Mouse (Mus musculus): ENCODE data around the gene Creb3l1. TPM values are rescaled to one million over a fixed set of nuclear protein-coding genes. Genes with fewer than 3 reads are reported as not detected.
A peak's percentile ranks its signal among the peaks of the same experiment; 100 is the strongest.

The Creb3l1 gene
- total RNA-seq, 2 experiments from 2014 or later, result 2.9 to 3.2 TPM

GRCm38 (mm10) chr2:91975581-91976541 is 48.4 kb downstream of the Creb3l1 start, which contains the start of gene Dgkz:
Gene Dgkz, minus strand, starts transcription at chr2:91975864.
- intact Hi-C loops (cut with DNase I), result loop anchor here (10.0 kb wide), 1 partner anchor 459 kb away; the partner anchor contains the start of gene Cry2
- DNase-seq (ENCODE audit: low spot score in 2 of 2), result no peak

DNA sequence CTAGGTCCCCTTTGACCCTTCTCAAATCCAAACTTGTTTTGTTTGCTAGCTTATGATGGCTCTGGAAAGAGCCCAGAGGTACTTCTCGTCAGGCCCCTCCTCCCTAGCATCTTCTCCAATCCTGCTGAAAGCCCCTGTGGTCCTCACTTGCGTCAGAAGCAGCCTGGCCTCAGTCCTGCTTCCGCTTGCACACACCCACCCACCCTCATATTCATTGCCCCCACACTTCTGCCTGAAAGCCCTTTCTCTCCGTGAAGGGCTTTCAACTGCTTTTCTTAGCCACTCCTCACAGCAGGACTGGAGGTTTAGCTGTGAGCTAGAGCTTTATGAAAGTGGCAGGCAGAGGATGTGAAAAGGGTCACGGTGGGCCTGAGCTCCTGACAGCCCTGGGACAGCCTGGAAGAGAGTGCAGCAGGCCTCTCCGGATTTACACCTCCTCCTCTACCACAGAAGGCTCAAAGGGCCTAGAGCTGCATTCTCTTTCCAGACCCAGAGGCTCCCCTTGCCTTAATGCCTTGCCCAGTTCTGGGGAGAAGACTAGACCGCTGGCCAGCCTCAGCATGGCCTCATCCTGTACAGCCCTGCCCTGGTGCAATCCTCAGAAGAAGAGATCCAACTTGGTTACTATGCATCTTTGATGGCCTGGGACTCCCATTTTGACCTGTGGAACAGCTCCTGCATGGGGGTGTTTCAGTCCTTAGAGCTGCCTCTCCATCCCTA is 50.7 kb downstream of the Creb3l1 start:
- intact Hi-C loops (cut with DNase I), result loop anchor here (5.0 to 10.0 kb wide), 2 partner anchors 36 to 461 kb away; partner anchors contain the start of gene Cry2
- peak in 1 of 2 experiments; percentile 77 for DNase-seq (ENCODE audit: low spot score in 2 of 2)

DNA sequence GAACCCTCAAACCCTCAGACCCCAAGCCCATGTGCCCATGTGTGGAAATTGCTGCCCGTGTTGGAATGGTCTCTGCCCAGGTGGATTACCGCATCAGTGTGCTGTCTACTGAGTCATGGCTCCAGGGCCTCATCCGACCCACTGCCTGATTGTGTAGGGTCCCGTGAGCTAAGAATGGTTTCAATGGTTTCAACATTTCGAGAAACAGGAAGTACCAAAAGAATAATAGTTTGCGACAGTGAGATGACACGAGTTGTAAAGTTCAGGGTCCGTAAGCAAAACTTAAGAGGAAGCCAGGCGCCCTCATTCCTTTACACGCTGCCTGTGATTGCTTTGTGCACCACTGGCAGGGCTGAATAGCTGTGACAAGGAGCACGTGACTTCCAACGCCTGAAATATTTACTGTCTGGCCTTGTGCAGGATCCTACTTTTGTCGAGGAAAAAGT is 52.2 kb downstream of the Creb3l1 start:
- no peak for DNase-seq (ENCODE audit: low spot score in 2 of 2)
- intact Hi-C loops (cut with DNase I), result loop anchor here (5.0 to 10.0 kb wide), 2 partner anchors 35 to 463 kb away; partner anchors contain the start of gene Cry2

DNA sequence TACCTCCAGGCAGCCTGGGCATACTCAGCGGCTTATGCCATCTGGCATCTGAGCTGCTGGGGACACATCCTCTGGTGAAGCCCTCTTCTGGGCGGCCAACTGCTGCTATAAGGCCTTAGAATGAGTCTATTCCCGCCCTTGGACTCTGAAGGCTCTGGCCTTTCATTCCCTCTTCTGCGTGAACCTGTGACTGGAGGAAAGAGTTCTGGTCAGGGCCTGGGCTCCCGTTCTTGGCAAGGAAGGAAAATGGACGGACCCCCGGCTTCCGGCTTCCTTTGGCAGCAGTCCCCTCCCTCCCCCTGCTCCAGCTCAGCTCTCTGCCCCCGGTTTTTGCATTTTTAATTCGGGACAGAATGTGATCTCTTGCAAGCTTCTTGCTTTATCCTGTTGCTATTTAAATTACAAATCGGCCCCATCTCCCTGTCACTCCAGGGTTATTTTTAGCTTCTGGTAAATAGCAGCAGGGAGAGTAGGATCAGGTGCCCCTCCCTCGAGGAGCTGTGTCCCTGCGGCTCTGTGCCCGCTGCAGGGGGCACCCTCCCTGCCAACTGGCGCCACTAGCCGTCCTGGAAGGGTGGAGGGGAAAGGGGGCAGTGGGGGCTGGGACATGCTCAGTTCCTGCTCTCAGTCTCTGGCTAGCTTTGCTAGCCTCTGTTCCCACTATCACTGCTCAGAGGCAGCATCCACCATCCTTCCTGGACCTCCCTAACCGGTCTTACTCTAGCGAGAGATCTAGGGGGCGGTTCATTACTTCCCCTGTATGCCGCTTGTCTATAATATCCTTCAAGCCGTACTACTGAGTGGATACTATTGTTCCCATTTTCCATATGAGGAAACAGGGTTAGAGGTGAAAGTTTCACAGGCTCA is 52.8 kb downstream of the Creb3l1 start:
- intact Hi-C loops (cut with DNase I), result loop anchor here (5.0 to 10.0 kb wide), 2 partner anchors 34 to 463 kb away; partner anchors contain the start of gene Cry2
- DNase-seq (ENCODE audit: low spot score in 2 of 2), result peak in 1 of 2 experiments; percentile 91

DNA sequence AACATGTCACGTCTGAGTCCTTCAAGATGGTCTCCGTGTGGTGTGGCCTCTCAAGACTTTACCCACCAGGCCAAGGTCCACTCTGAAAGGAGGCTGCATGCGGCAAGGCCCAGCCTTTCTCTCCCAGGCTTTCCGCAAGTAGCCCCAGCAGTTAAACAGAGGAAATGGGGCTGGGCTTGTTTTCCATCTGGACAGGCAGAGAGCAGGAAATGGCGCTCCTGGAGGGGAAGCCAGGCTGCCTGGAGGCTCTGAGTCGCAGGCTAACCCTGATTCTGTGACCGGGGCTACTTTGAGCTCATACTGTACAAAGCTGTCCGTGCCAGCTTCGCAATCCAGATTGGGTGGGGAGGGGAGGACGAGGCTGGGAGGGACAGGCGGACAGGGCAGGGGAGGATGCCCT is 56.3 kb downstream of the Creb3l1 start:
- no peak for DNase-seq (ENCODE audit: low spot score in 2 of 2)
- intact Hi-C loops (cut with DNase I), result no loop called here

- DNase-seq (ENCODE audit: low spot score in 2 of 2), result no peak
- intact Hi-C loops (cut with DNase I), result no loop called here
Measured at GRCm38 (mm10) chr2:91966367-91966766, 57.9 kb downstream of the Creb3l1 start.

GRCm38 (mm10) chr2:91965417-91965816 is 58.9 kb downstream of the Creb3l1 start:
- no peak for DNase-seq (ENCODE audit: low spot score in 2 of 2)
- intact Hi-C loops (cut with DNase I), result no loop called here

- DNase-seq (ENCODE audit: low spot score in 2 of 2), result no peak
- intact Hi-C loops (cut with DNase I), result loop anchor here (5.0 kb wide), 1 partner anchor 37 kb away; the partner anchor contains the start of gene Chrm4
Measured at GRCm38 (mm10) chr2:91964610-91965204, 59.6 kb downstream of the Creb3l1 start.

DNA sequence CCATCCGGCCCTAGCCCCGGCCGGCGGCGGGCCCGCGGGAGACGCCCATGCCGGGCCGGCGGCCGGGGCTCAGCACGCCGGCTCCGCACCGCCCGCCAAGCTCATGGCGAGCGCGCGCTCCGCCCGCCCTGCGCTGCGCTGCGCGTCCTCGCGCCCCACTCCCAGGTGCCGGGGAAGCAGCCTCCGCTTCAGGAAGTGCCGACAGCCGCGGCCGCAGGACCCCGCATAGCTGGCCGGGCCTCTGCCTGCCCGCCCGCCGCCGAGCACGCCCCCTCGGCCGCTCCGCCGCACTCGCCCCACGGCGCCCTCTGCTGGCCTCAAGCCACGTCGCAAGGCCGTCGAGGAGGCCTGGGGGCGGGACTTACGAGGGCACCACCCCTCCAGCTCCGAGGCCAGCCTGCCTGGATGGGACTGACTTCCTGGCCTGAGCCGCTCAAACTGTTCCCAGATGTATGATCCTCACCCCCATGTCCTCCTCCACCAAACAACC is 60.8 kb downstream of the Creb3l1 start:
- DNase-seq (ENCODE audit: low spot score in 2 of 2), result peak; percentile 92 to 95
- intact Hi-C loops (cut with DNase I), result loop anchor here (5.0 kb wide), 1 partner anchor 36 kb away; the partner anchor contains the start of gene Chrm4

GRCm38 (mm10) chr2:91962864-91963401 is 61.4 kb downstream of the Creb3l1 start:
- intact Hi-C loops (cut with DNase I), result loop anchor here (5.0 kb wide), 1 partner anchor 36 kb away; the partner anchor contains the start of gene Chrm4
- DNase-seq (ENCODE audit: low spot score in 2 of 2), result no peak

- intact Hi-C loops (cut with DNase I), result loop anchor here (5.0 kb wide), 1 partner anchor 35 kb away; the partner anchor contains the start of gene Chrm4
- DNase-seq (ENCODE audit: low spot score in 2 of 2), result no peak
Measured at GRCm38 (mm10) chr2:91961901-91962761, 62.2 kb downstream of the Creb3l1 start.

DNA sequence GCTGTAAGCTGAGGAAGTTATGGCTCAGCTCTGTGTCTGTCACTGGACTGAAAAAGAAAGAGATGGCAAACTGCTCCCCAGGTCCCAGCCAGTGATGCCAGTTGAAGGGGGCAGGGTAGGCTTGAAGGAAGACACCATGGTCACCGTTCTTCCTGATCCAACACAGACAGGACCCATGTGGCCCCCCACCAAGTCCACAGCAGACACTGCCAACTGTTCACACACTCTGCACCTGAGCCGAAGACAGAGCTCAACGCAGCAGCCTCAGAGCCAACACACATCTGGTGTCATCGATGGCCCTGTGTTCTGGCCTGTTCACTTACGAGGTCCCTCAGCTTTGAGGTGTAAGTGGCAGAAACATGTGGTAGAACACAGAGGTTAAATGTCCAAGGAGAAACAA is 63.8 kb downstream of the Creb3l1 start:
- DNase-seq (ENCODE audit: low spot score in 2 of 2), result no peak
- intact Hi-C loops (cut with DNase I), result loop anchor here (5.0 kb wide), 1 partner anchor 33 kb away; the partner anchor contains the start of gene Chrm4

DNA sequence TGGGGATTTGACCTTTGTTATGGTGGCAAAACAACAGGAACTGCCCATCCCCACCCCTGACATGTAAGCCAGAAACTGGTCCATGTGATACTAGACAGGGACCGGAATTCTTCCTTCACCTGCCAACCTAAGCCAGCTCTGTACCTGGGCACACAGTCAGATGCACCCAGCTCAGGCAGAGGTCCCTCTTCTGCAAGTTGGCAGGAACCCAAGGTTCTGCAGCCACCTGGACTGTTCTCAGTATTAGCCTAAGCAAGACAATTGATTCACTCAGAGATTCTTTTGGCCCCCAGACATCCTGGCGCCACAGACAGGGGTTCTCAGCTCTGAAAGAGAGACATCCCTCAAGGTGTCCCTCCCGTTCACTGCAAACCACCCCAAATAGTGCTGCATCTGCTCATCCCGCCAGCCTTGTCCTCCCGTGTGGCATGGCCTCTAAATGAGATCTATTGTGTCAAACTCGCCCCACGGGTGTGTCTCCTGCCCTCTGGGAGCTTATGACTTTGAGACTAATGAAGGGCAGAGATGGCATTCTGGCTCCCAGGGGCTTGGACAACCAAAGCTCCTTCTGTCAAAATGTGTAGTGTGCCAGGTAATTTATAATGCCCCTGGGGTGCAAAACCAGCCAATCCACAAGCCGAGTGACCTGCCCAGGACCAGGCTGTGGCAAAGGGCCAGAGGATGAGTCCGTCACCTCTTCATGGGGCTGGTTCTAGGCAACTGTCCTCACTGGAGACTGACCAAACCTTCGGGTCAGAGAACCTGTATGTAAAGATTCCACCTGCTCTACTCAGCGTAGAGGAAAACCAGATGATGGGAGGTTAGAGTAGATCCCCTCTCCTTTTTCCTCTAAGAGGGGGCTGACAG is 64.5 kb downstream of the Creb3l1 start:
- intact Hi-C loops (cut with DNase I), result loop anchor here (1.0 to 5.0 kb wide), 2 partner anchors 15 to 32 kb away; partner anchors contain the start of gene Chrm4
- no peak for DNase-seq (ENCODE audit: low spot score in 2 of 2)

DNA sequence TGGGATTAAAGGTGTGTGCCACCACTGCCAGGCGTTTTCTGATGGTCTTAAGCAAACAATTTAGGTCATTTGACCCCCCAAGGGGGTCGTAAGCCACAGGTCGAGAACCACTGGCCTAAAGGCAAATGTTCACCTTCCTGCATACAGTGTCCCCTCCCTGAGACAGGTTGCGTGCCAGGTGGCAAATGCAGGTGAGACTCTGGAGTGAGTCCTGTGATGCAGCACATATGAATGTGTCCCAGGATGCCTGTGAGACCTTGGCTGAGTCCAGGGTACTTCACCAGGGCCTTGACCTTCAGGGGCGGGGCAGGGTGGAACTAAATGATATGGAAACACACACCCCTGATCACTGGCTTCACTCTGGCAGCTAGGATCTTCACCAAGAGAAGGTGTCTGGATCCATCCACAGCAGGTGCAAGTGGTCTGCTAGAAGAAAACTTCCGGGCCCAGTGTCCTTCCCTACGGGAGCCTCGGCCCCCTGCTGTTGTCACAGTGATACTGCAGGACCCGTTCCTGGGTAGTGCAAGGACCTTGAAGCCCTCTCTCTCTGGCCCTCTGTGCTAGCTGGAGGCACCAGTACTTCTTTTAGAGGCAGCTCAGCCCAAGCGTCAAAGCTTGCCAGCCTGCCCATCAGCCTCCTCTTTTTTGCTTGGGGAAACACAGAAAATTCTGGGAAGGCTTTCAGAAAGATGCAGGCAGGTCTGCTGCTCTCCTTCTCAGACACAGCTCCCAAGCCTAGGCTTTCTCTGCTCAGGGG is 65.4 kb downstream of the Creb3l1 start:
- intact Hi-C loops (cut with DNase I), result loop anchor here (1.0 kb wide), 1 partner anchor 15 kb away; no protein-coding TSS in a partner anchor

GRCm38 (mm10) chr2:91958049-91958448 is 66.3 kb downstream of the Creb3l1 start:
- DNase-seq (ENCODE audit: low spot score in 2 of 2), result no peak
- intact Hi-C loops (cut with DNase I), result no loop called here

More for the DNA sequence above, 65.4 kb downstream of the Creb3l1 start:
- DNase-seq (ENCODE audit: low spot score in 2 of 2), result peak in 1 of 2 experiments; percentile 68
